Mouse (Mus musculus) natural killer cell, adult 2 months (primary cell): ENCODE results near the gene Zcchc9.
A peak's percentile ranks its signal among the peaks of the same experiment; 100 is the strongest.
"Not testable (repeated sequence)": the region's sequence is repeated elsewhere in the genome, so short reads cannot be mapped to it uniquely, and the experiment has no call there.

Source experiments
- DNase-seq, 2 experiments: peaks; one replicate each; pipeline ENCODE4 v3.0.0; 2022; ENCODE audit warnings: low spot score in 2 of 2

Zcchc9 gene

GRCm38 (mm10) chr13:91807155-91807839, at the start of gene Zcchc9:
TSS of gene Zcchc9 (minus strand) at chr13:91807705.
- DNase-seq, result peak; percentile 86 to 88

GRCm38 (mm10) chr13:91854412-91854811, 46.9 kb upstream of the Zcchc9 start:
- no peak for DNase-seq

- DNase-seq, result no peak
These were observed 20.4 kb upstream of the Zcchc9 start for GRCm38 (mm10) chr13:91827876-91828275.

- no peak for DNase-seq
These were observed 18.6 kb upstream of the Zcchc9 start for GRCm38 (mm10) chr13:91826066-91826465.

GRCm38 (mm10) chr13:91824845-91825550, 17.5 kb upstream of the Zcchc9 start:
- no peak for DNase-seq

- no peak for DNase-seq
These were observed 16.2 kb upstream of the Zcchc9 start for GRCm38 (mm10) chr13:91823735-91824134.

- no peak for DNase-seq
These were observed 7.2 kb upstream of the Zcchc9 start for GRCm38 (mm10) chr13:91814670-91815069.

- DNase-seq, result no peak
These were observed 2.0 kb upstream of the Zcchc9 start for GRCm38 (mm10) chr13:91809476-91809875.

- DNase-seq, result no peak
These were observed 520 bp upstream of the Zcchc9 start for GRCm38 (mm10) chr13:91807874-91808575.

- no peak for DNase-seq
These were observed 5.8 kb downstream of the Zcchc9 start for GRCm38 (mm10) chr13:91801726-91802125.

GRCm38 (mm10) chr13:91797442-91797841, 10.1 kb downstream of the Zcchc9 start:
- DNase-seq, result no peak

- no peak for DNase-seq
These were observed 10.6 kb downstream of the Zcchc9 start for GRCm38 (mm10) chr13:91796916-91797315.

- DNase-seq, result no peak
These were observed 11.5 kb downstream of the Zcchc9 start for GRCm38 (mm10) chr13:91796003-91796402.

GRCm38 (mm10) chr13:91795593-91795992, 11.9 kb downstream of the Zcchc9 start:
- DNase-seq, result no peak

- no peak for DNase-seq
These were observed 12.5 kb downstream of the Zcchc9 start for GRCm38 (mm10) chr13:91794926-91795436.

- no peak for DNase-seq
These were observed 15.5 kb downstream of the Zcchc9 start for GRCm38 (mm10) chr13:91792035-91792434.

- no peak for DNase-seq
These were observed 27.6 kb downstream of the Zcchc9 start for GRCm38 (mm10) chr13:91779892-91780291.

- DNase-seq, result no peak
These were observed 29.4 kb downstream of the Zcchc9 start for GRCm38 (mm10) chr13:91778092-91778491.

GRCm38 (mm10) chr13:91768683-91769651, 38.5 kb downstream of the Zcchc9 start:
- DNase-seq, result no peak

- DNase-seq, result no peak
These were observed 41.9 kb downstream of the Zcchc9 start for GRCm38 (mm10) chr13:91765627-91766026.

- DNase-seq, result not testable (repeated sequence)
These were observed 43.9 kb downstream of the Zcchc9 start for GRCm38 (mm10) chr13:91763654-91764053.
